Comparison of ENCODE assay signal across 12 mouse cellular contexts in genomic region chr13:102352073-102352854, GRCm38 (mm10).
DNase-seq lines count a peak whose midpoint lies in the region; ATAC-seq and TF ChIP-seq lines count a peak whose summit lies in the region.
"Had no signal": no experiment of that assay in that cellular context is flagged by ENCODE, and none has a peak within 500 bp of the region (broad histone marks: within the 10 kb centered on the region; RNA-seq: fewer than 3 reads in every experiment).

No protein-coding gene starts in this region.

- TF ChIP-seq POLR2A in brain, embryonic 14.5 days (IDR thresholded peaks at IDR 0.05; ENCODE audit: borderline replicate concordance, extremely low read depth, insufficient read depth, insufficient read length, poor library complexity, severe bottlenecking) = no peak
- TF ChIP-seq POLR2A in myocyte (IDR thresholded peaks at IDR 0.05; ENCODE audit: insufficient read length, low read depth) = no peak

- DNase-seq in kidney, postnatal 36 days = peak; percentile 7 to 14
- DNase-seq in kidney, adult 18-20 months = no peak
- peak; percentile 33 for DNase-seq in brain, embryonic 14.5 days (ENCODE audit: low read depth)
- DNase-seq in gastrocnemius, postnatal 10 days = peak; percentile 34
- DNase-seq in frontal cortex, postnatal 10 days (ENCODE audit: low spot score in 2 of 2) = no peak
- DNase-seq: thymus, postnatal 25 days had no signal

- H3K79me2 ChIP-seq in myocyte (ENCODE audit: control insufficient read depth, insufficient read depth) = no peaks in the 10 kb centered on the region

- peak overlapping the region; percentile 57 for H3K4me2 ChIP-seq in myocyte (ENCODE audit: low read depth)
- H3K4me2 ChIP-seq: liver, embryonic 11.5 days had no signal

- no peak overlapping the region for H3ac ChIP-seq in myocyte (ENCODE audit: control insufficient read depth, insufficient read length)

- no peaks in the 10 kb centered on the region for H3K27me3 ChIP-seq in myocyte (ENCODE audit: control insufficient read depth, insufficient read depth, insufficient read length)
- H3K27me3 ChIP-seq: megakaryocyte, embryonic 14.5 days had no signal

- H3K36me3 ChIP-seq in myocyte (ENCODE audit: control insufficient read depth, insufficient read depth) = no peaks in the 10 kb centered on the region
- H3K36me3 ChIP-seq: forebrain, embryonic 10.5 days had no signal

- no peak overlapping the region for H3K4me3 ChIP-seq in myocyte
- H3K4me3 ChIP-seq: forebrain, embryonic 10.5 days; megakaryocyte, embryonic 14.5 days had no signal

- TF ChIP-seq CTCF in brain, embryonic 14.5 days (IDR thresholded peaks at IDR 0.05; ENCODE audit: borderline replicate concordance, extremely low read depth, insufficient read depth, insufficient read length) = no peak

- no peak for ATAC-seq in cerebellum, adult (ENCODE audit: insufficient number of reproducible peaks, low FRiP score, low TSS enrichment)
- ATAC-seq: inflammation-experienced regulatory T-cells, adult 6 months had no signal

TF ChIP-seq in myocyte, 11 proteins besides CTCF, POLR2A, EP300 and RAD21:
- TF ChIP-seq TCF3 (IDR thresholded peaks at IDR 0.05; ENCODE audit: insufficient read length, low read depth) (peak; percentile 71), E2F4 (IDR thresholded peaks at IDR 0.05; ENCODE audit: insufficient read depth) (no peak), SRF (IDR thresholded peaks at IDR 0.05; ENCODE audit: control insufficient read depth, insufficient read length, low read depth) (no peak), POLR2AphosphoS2 (IDR thresholded peaks at IDR 0.05; ENCODE audit: insufficient read length, low read depth) (no peak), MAX (IDR thresholded peaks at IDR 0.05; ENCODE audit: low read depth) (no peak), MYOG (IDR thresholded peaks at IDR 0.05; ENCODE audit: control insufficient read depth in 1 of 3, insufficient read depth in 1 of 3, insufficient read length in 2 of 3, low read depth in 2 of 3) (peak in 2 of 3 experiments; percentile 52 to 68), USF1 (IDR thresholded peaks at IDR 0.05; ENCODE audit: low read depth) (no peak), CEBPB (IDR thresholded peaks at IDR 0.05; ENCODE audit: insufficient read depth, poor library complexity, severe bottlenecking) (no peak), REST (IDR thresholded peaks at IDR 0.05; ENCODE audit: insufficient read depth, insufficient read length) (no peak), TCF12 (IDR thresholded peaks at IDR 0.05; ENCODE audit: insufficient read depth, poor library complexity, severe bottlenecking) (peak; percentile 96), MYOD1 (IDR thresholded peaks at IDR 0.05; ENCODE audit: control insufficient read depth in 1 of 3, insufficient read length in 2 of 3, low read depth in 2 of 3) (peak; percentile 85 to 95 (median 94))

Comparison
In these comparisons a context has a peak if more than half of its experiments do, and no peak if none do; other contexts are left out.
1. DNase-seq: peak in kidney, postnatal 36 days (2 of 2), brain, embryonic 14.5 days (single experiment) and gastrocnemius, postnatal 10 days (single experiment); none in kidney, adult 18-20 months (single experiment) and frontal cortex, postnatal 10 days (0 of 2).